Mouse (Mus musculus) erythroblast, embryonic 14.5 days (primary cell): ENCODE results near the gene Tgfb1.

ENCODE experiments used
- GATA1 ChIP-seq: IDR thresholded peaks from 2 replicates; pipeline ENCODE4 v1.6.1; 2012; ENCODE audit warnings: low read length, inconsistent platforms, mixed read lengths
- TAL1 ChIP-seq: IDR thresholded peaks from 3 replicates; pipeline ENCODE4 v1.6.1; 2012; ENCODE audit warnings: low read length, inconsistent platforms, mixed read lengths

DNA sequence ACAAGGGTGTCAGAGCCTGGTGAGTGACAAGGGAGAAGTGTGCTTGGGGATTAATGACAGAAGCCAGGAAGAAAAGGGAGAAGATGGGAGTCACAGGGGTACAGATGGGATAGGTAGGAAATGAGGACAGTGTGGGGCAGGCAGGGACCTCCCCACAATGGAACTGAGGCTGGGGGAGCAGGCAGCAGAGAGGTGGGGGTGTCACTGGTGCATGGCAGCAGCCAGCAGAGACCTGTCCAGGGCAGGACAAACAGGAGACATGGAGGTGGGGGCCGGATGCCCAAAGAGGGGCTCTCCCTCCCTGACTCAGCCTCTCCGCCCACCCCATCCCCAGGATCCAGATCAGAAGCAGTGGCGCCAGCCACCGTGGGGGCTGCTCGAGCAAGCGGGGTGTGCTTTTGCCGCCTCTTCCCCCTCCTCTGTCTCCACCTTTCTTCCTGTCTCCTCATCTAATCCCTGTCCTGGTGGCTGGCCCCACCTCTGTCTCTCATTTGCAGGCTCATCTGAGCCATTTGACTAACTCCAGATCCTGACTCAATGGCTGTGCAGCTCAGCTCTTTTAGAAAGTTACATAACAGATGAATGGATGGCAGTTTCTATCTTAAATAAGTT is 23.8 kb downstream of the Tgfb1 start:
- TF ChIP-seq GATA1, result no peak
- TF ChIP-seq TAL1, result no peak
